Mouse (Mus musculus) frontal cortex, postnatal 25 days (tissue): ENCODE measurements around the gene Rexo1.

Experiments
- DNase-seq, 2 experiments: peaks; one replicate each; pipeline ENCODE4 v3.0.0; 2022; ENCODE audit warnings: low spot score in 2 of 2

The Rexo1 gene

GRCm38 (mm10) chr10:80506222-80506621 is 55.1 kb downstream of the Rexo1 start:
- peak; percentile 51 to 53 for DNase-seq

- no peak for DNase-seq
Observed at GRCm38 (mm10) chr10:80504724-80505123, 56.6 kb downstream of the Rexo1 start.

- DNase-seq: no peak
Observed at GRCm38 (mm10) chr10:80503599-80504220, 57.6 kb downstream of the Rexo1 start.

- DNase-seq: no peak
Observed at GRCm38 (mm10) chr10:80502819-80503314, 58.5 kb downstream of the Rexo1 start.

- no peak for DNase-seq
Observed at GRCm38 (mm10) chr10:80502291-80502690, 59.1 kb downstream of the Rexo1 start.

GRCm38 (mm10) chr10:80496421-80496820 is 64.9 kb downstream of the Rexo1 start:
- no peak for DNase-seq

GRCm38 (mm10) chr10:80495901-80496300 is 65.5 kb downstream of the Rexo1 start:
- no peak for DNase-seq

- DNase-seq: no peak
Observed at GRCm38 (mm10) chr10:80494732-80495131, 66.6 kb downstream of the Rexo1 start, which contains the start of gene Onecut3. Onecut3 (plus strand) TSS chr10:80494835.
